Mouse (Mus musculus) embryonic fibroblast, embryonic 13.5 days (primary cell): Measurements from ENCODE around the gene BC024978.

Experiments
- CTCF ChIP-seq: IDR thresholded peaks from 2 replicates; pipeline ENCODE4 v1.5.1; 2011; ENCODE audit warnings: mild to moderate bottlenecking, control low read depth, low read length, moderate library complexity, borderline replicate concordance; ENCODE audit not compliant: insufficient read depth
- POLR2A ChIP-seq: IDR thresholded peaks from 2 replicates; pipeline ENCODE4 v1.6.1; 2011; ENCODE audit warnings: low read depth, mild to moderate bottlenecking, control low read depth, low read length, moderate library complexity

GRCm38 (mm10) chr7:27221939-27222338 lies 26.4 kb downstream of the BC024978 start:
- no peak for TF ChIP-seq CTCF
- no peak for TF ChIP-seq POLR2A
